Mouse (Mus musculus): Measurements from ENCODE around the gene Rnpepl1. TPM values are rescaled to one million over a fixed set of nuclear protein-coding genes. Genes with fewer than 3 reads are reported as not detected.

Gene Rnpepl1
- 81.0 and 87.3 TPM in 2 replicates for polyA plus RNA-seq (2012; ENCODE audit: insufficient read depth, insufficient read length, missing spikeins)

- Histone ChIP-seq H3K4me3 (ENCODE audit: insufficient read depth, low read length) (peak within 1 kb of the TSS; percentile 93), H3K27ac (ENCODE audit: insufficient read depth, low read depth, low read length) (peak within 1 kb of the TSS; percentile 25), H3K4me1 (ENCODE audit: control insufficient read depth, insufficient read depth, low read length) (peaks cover 19% of the 10 kb centered on the region)
- TF ChIP-seq CTCF (IDR thresholded peaks at IDR 0.05; ENCODE audit: low read depth, low read length) (no peak), POLR2A (IDR thresholded peaks at IDR 0.05; ENCODE audit: borderline replicate concordance, low read depth, low read length) (no peak)
Observed at GRCm38 (mm10) chr1:92910239-92910885, at the start of gene Rnpepl1. Rnpepl1 (plus strand) TSS chr1:92910783.

- no peak for TF ChIP-seq POLR2A (IDR thresholded peaks at IDR 0.05; ENCODE audit: borderline replicate concordance, low read depth, low read length)
- TF ChIP-seq CTCF (IDR thresholded peaks at IDR 0.05; ENCODE audit: low read depth, low read length), result no peak
- no peak overlapping the region for H3K27ac ChIP-seq (ENCODE audit: insufficient read depth, low read depth, low read length)
- H3K4me3 ChIP-seq (ENCODE audit: insufficient read depth, low read length), result no peak overlapping the region
- H3K4me1 ChIP-seq (ENCODE audit: control insufficient read depth, insufficient read depth, low read length), result no peaks in the 10 kb centered on the region
Observed at GRCm38 (mm10) chr1:92861503-92861902, 49.1 kb upstream of the Rnpepl1 start.

- TF ChIP-seq CTCF (IDR thresholded peaks at IDR 0.05; ENCODE audit: low read depth, low read length), result no peak
- no peak for TF ChIP-seq POLR2A (IDR thresholded peaks at IDR 0.05; ENCODE audit: borderline replicate concordance, low read depth, low read length)
- Histone ChIP-seq H3K4me1 (ENCODE audit: control insufficient read depth, insufficient read depth, low read length) (no peaks in the 10 kb centered on the region), H3K27ac (ENCODE audit: insufficient read depth, low read depth, low read length) (no peak overlapping the region), H3K4me3 (ENCODE audit: insufficient read depth, low read length) (no peak overlapping the region)
Observed at GRCm38 (mm10) chr1:92863268-92863667, 47.3 kb upstream of the Rnpepl1 start.

GRCm38 (mm10) chr1:92866170-92866569 lies 44.4 kb upstream of the Rnpepl1 start:
- TF ChIP-seq CTCF (IDR thresholded peaks at IDR 0.05; ENCODE audit: low read depth, low read length), result no peak
- no peak for TF ChIP-seq POLR2A (IDR thresholded peaks at IDR 0.05; ENCODE audit: borderline replicate concordance, low read depth, low read length)
- no peak overlapping the region for H3K4me3 ChIP-seq (ENCODE audit: insufficient read depth, low read length)
- no peak overlapping the region for H3K27ac ChIP-seq (ENCODE audit: insufficient read depth, low read depth, low read length)
- H3K4me1 ChIP-seq (ENCODE audit: control insufficient read depth, insufficient read depth, low read length), result no peaks in the 10 kb centered on the region

- no peak for TF ChIP-seq CTCF (IDR thresholded peaks at IDR 0.05; ENCODE audit: low read depth, low read length)
- no peak for TF ChIP-seq POLR2A (IDR thresholded peaks at IDR 0.05; ENCODE audit: borderline replicate concordance, low read depth, low read length)
- H3K27ac ChIP-seq (ENCODE audit: insufficient read depth, low read depth, low read length), result no peak overlapping the region
- H3K4me3 ChIP-seq (ENCODE audit: insufficient read depth, low read length), result no peak overlapping the region
- H3K4me1 ChIP-seq (ENCODE audit: control insufficient read depth, insufficient read depth, low read length), result no peaks in the 10 kb centered on the region
Observed at GRCm38 (mm10) chr1:92869985-92870384, 40.6 kb upstream of the Rnpepl1 start.

- no peak for TF ChIP-seq CTCF (IDR thresholded peaks at IDR 0.05; ENCODE audit: low read depth, low read length)
- TF ChIP-seq POLR2A (IDR thresholded peaks at IDR 0.05; ENCODE audit: borderline replicate concordance, low read depth, low read length), result no peak
- no peak overlapping the region for H3K4me3 ChIP-seq (ENCODE audit: insufficient read depth, low read length)
- H3K27ac ChIP-seq (ENCODE audit: insufficient read depth, low read depth, low read length), result no peak overlapping the region
- H3K4me1 ChIP-seq (ENCODE audit: control insufficient read depth, insufficient read depth, low read length), result no peaks in the 10 kb centered on the region
Observed at GRCm38 (mm10) chr1:92872666-92873065, 37.9 kb upstream of the Rnpepl1 start.

GRCm38 (mm10) chr1:92874011-92874410 lies 36.6 kb upstream of the Rnpepl1 start:
- H3K27ac ChIP-seq (ENCODE audit: insufficient read depth, low read depth, low read length), result no peak overlapping the region
- no peaks in the 10 kb centered on the region for H3K4me1 ChIP-seq (ENCODE audit: control insufficient read depth, insufficient read depth, low read length)
- H3K4me3 ChIP-seq (ENCODE audit: insufficient read depth, low read length), result no peak overlapping the region
- no peak for TF ChIP-seq POLR2A (IDR thresholded peaks at IDR 0.05; ENCODE audit: borderline replicate concordance, low read depth, low read length)
- no peak for TF ChIP-seq CTCF (IDR thresholded peaks at IDR 0.05; ENCODE audit: low read depth, low read length)

GRCm38 (mm10) chr1:92875360-92876111 lies 35.0 kb upstream of the Rnpepl1 start:
- Histone ChIP-seq H3K27ac (ENCODE audit: insufficient read depth, low read depth, low read length) (no peak overlapping the region), H3K4me1 (ENCODE audit: control insufficient read depth, insufficient read depth, low read length) (no peaks in the 10 kb centered on the region), H3K4me3 (ENCODE audit: insufficient read depth, low read length) (no peak overlapping the region)
- no peak for TF ChIP-seq CTCF (IDR thresholded peaks at IDR 0.05; ENCODE audit: low read depth, low read length)
- TF ChIP-seq POLR2A (IDR thresholded peaks at IDR 0.05; ENCODE audit: borderline replicate concordance, low read depth, low read length), result no peak

- no peak overlapping the region for H3K27ac ChIP-seq (ENCODE audit: insufficient read depth, low read depth, low read length)
- H3K4me1 ChIP-seq (ENCODE audit: control insufficient read depth, insufficient read depth, low read length), result no peaks in the 10 kb centered on the region
- TF ChIP-seq POLR2A (IDR thresholded peaks at IDR 0.05; ENCODE audit: borderline replicate concordance, low read depth, low read length) (no peak), CTCF (IDR thresholded peaks at IDR 0.05; ENCODE audit: low read depth, low read length) (no peak)
- no peak overlapping the region for H3K4me3 ChIP-seq (ENCODE audit: insufficient read depth, low read length)
Observed at GRCm38 (mm10) chr1:92877431-92877978, 33.1 kb upstream of the Rnpepl1 start.
